Mouse (Mus musculus) liver, embryonic 11.5 days (tissue): ENCODE measurements at regions not wholly inside any gene's neighbourhood (a gene's known extent, or its start where the extent isn't known, plus 50 kb on each side); places are given as distances from the start of the nearest gene placed in this dataset.

Experiments used
- ATAC-seq: fragments of 200-750 bp; cut with Nextera tagmentation; replicated peaks from 2 replicates; pipeline ENCODE4 v1.8.0; 2017; ENCODE audit warnings: moderate number of reproducible peaks, mild to moderate bottlenecking, moderate TSS enrichment, moderate library complexity; ENCODE audit not compliant: low FRiP score
- DNase-seq: peaks from one replicate; pipeline ENCODE4 v3.0.0-alpha.2; 2017; ENCODE audit warnings: low spot score
- H3K27ac ChIP-seq: fragments of 300-500 bp; sonication (generic); 2 replicates; pipeline ENCODE4 v1.5.1; 2014; ENCODE audit warnings: mild to moderate bottlenecking, low read depth, low read length, control low read depth
- H3K27me3 ChIP-seq: fragments of 300-500 bp; sonication (generic); replicated peaks from 2 replicates; pipeline ENCODE4 v1.6.1; 2014; ENCODE audit warnings: low read length, mixed read lengths; ENCODE audit not compliant: control insufficient read depth, insufficient read depth
- H3K36me3 ChIP-seq: fragments of 300-500 bp; sonication (generic); 2 replicates; pipeline ENCODE4 v1.6.1; 2014; ENCODE audit warnings: mild to moderate bottlenecking, low read length, moderate library complexity, mixed read lengths; ENCODE audit not compliant: control insufficient read depth, insufficient read depth
- H3K4me1 ChIP-seq: fragments of 300-500 bp; sonication (generic); replicated peaks from 2 replicates; pipeline ENCODE4 v1.6.1; 2014; ENCODE audit warnings: low read length, mixed read lengths; ENCODE audit not compliant: control insufficient read depth, insufficient read depth
- H3K4me2 ChIP-seq: fragments of 300-500 bp; sonication (generic); 2 replicates; pipeline ENCODE4 v1.6.1; 2014; ENCODE audit warnings: mild to moderate bottlenecking, control low read depth, moderate library complexity
- H3K4me3 ChIP-seq: fragments of 300-500 bp; sonication (generic); 2 replicates; pipeline ENCODE4 v1.5.1; 2014; ENCODE audit warnings: low read depth, low read length, control low read depth
- H3K9ac ChIP-seq: fragments of 300-500 bp; sonication (generic); 2 replicates; pipeline ENCODE4 v1.6.1; 2014; ENCODE audit warnings: low read depth, low read length, control low read depth
- H3K9me3 ChIP-seq: fragments of 300-500 bp; sonication (generic); 2 replicates; pipeline ENCODE4 v1.6.1; 2016; ENCODE audit warnings: low read length, inconsistent platforms, mixed read lengths; ENCODE audit not compliant: control insufficient read depth
- WGBS: fragments of 180-500 bp; shearing (Covaris S2); extraction: QIAGEN DNeasy Blood & Tissue Kit; methylation state at CpG from one replicate; pipeline ENCODE4 v1.1.7; 2014; 5-methylcytosine and 5-hydroxymethylcytosine counted together

- Histone ChIP-seq H3K27me3 (no peaks in the 10 kb centered on the region), H3K9ac (no peak overlapping the region), H3K27ac (no peak overlapping the region), H3K4me1 (no peaks in the 10 kb centered on the region), H3K4me2 (no peak overlapping the region), H3K9me3 (no peaks in the 10 kb centered on the region), H3K4me3 (no peak overlapping the region), H3K36me3 (no peaks in the 10 kb centered on the region)
- ATAC-seq (no peak), DNase-seq (no peak)
- WGBS: 79% methylated on average over 4 of the region's 4 CpGs
Observed at GRCm38 (mm10) chr9:74671356-74671952, 190.3 kb upstream of the Onecut1 start.

- no peak for ATAC-seq
- 86% methylated on average over 7 of the region's 7 CpGs for WGBS
- H3K27me3 ChIP-seq: no peaks in the 10 kb centered on the region
Observed at GRCm38 (mm10) chr9:74672261-74672660, 189.5 kb upstream of the Onecut1 start.

GRCm38 (mm10) chr9:74698229-74698628 is 163.5 kb upstream of the Onecut1 start:
- Histone ChIP-seq H3K27me3 (no peaks in the 10 kb centered on the region), H3K4me1 (no peaks in the 10 kb centered on the region), H3K27ac (no peak overlapping the region), H3K4me3 (no peak overlapping the region), H3K9ac (no peak overlapping the region), H3K36me3 (no peaks in the 10 kb centered on the region), H3K4me2 (no peak overlapping the region), H3K9me3 (no peaks in the 10 kb centered on the region)
- 76% methylated on average over 8 of the region's 8 CpGs for WGBS
- no peak for DNase-seq
- ATAC-seq: no peak

More at GRCm38 (mm10) chr9:74672261-74672660, 189.5 kb upstream of the Onecut1 start:
- Histone ChIP-seq H3K4me2 (no peak overlapping the region), H3K36me3 (no peaks in the 10 kb centered on the region), H3K27ac (no peak overlapping the region), H3K9me3 (no peaks in the 10 kb centered on the region), H3K4me3 (no peak overlapping the region), H3K9ac (no peak overlapping the region), H3K4me1 (no peaks in the 10 kb centered on the region)
- DNase-seq: no peak

GRCm38 (mm10) chr9:74705698-74706097 is 156.0 kb upstream of the Onecut1 start:
- H3K4me2 ChIP-seq: no peak overlapping the region
- H3K4me1 ChIP-seq: no peaks in the 10 kb centered on the region; the same call in 1 of the 2 replicates
- WGBS: 42% methylated on average over 4 of the region's 4 CpGs
- H3K27ac ChIP-seq: no peak overlapping the region
- no peaks in the 10 kb centered on the region for H3K27me3 ChIP-seq
- H3K36me3 ChIP-seq: no peaks in the 10 kb centered on the region
- no peaks in the 10 kb centered on the region for H3K9me3 ChIP-seq
- DNase-seq (no peak), ATAC-seq (no peak)
- no peak overlapping the region for H3K9ac ChIP-seq
- H3K4me3 ChIP-seq: no peak overlapping the region

DNA sequence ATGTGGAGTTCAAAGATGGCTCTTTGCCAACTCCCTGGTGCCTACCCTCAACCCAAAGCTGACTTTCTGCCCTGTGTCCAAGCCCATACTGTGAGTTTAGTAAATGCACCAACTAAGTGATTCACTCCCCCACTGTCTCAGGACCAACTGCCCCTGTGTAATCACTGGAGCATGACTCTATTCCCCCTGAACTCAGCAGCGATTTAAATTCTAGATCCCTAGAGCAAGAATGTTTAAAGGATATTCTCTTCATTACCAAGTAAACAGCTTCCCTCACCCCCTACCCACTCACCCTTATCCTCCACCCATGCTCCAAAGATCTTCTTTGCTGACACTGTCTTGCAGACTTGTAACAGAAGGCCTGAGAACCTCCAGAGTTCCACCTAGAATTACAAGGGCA is 154.1 kb upstream of the Onecut1 start:
- DNase-seq: no peak
- H3K27ac ChIP-seq: no peak overlapping the region
- no peak overlapping the region for H3K9ac ChIP-seq
- no peak for ATAC-seq
- no peaks in the 10 kb centered on the region for H3K36me3 ChIP-seq
- H3K4me2 ChIP-seq: no peak overlapping the region
- no peaks in the 10 kb centered on the region for H3K27me3 ChIP-seq
- H3K4me1 ChIP-seq: no peaks in the 10 kb centered on the region; the same call in 1 of the 2 replicates
- no peaks in the 10 kb centered on the region for H3K9me3 ChIP-seq
- 55% methylated on average over 1 of the region's 1 CpGs for WGBS
- no peak overlapping the region for H3K4me3 ChIP-seq

- H3K9me3 ChIP-seq: no peaks in the 10 kb centered on the region
- no peaks in the 10 kb centered on the region for H3K27me3 ChIP-seq
- no peaks in the 10 kb centered on the region for H3K36me3 ChIP-seq
- ATAC-seq: no peak
- no peak overlapping the region for H3K4me3 ChIP-seq
- no peak overlapping the region for H3K9ac ChIP-seq
- no peak for DNase-seq
- no peak overlapping the region for H3K27ac ChIP-seq
- WGBS: 88% methylated on average over 10 of the region's 10 CpGs
- no peaks in the 10 kb centered on the region; the same call in 1 of the 2 replicates for H3K4me1 ChIP-seq
- no peak overlapping the region for H3K4me2 ChIP-seq
Observed at GRCm38 (mm10) chr9:74711698-74712097, 150.0 kb upstream of the Onecut1 start.

DNA sequence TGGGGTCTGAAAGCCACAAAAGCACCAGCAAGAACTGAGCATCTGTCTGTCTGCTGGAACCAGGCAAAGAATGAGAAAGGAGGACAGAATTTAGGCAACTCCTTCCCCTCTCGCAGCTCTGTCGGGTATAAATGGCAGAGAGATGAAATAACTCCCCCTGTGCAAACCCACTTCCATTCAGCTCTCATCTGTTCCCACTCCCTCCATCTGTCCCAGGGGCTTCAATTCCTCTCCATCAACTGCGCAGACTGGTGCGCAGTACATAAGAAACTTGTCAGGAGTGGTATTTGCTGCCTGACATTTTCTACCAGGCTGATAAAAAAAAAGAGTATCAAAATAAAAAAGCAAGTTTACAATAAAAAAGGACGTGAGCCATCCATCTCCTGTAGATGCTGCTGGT is 129.3 kb upstream of the Onecut1 start:
- no peak overlapping the region for H3K4me3 ChIP-seq
- WGBS: 80% methylated on average over 5 of the region's 5 CpGs

GRCm38 (mm10) chr9:74741949-74742348 is 119.8 kb upstream of the Onecut1 start:
- no peak for ATAC-seq
- H3K4me3 ChIP-seq: no peak overlapping the region
- no peak for DNase-seq
- no peak overlapping the region for H3K27ac ChIP-seq
- no peak overlapping the region for H3K9ac ChIP-seq
- H3K4me2 ChIP-seq: no peak overlapping the region
- WGBS: 92% methylated on average over 2 of the region's 2 CpGs
- no peaks in the 10 kb centered on the region for H3K36me3 ChIP-seq
- no peaks in the 10 kb centered on the region for H3K9me3 ChIP-seq
- no peaks in the 10 kb centered on the region for H3K4me1 ChIP-seq
- no peaks in the 10 kb centered on the region for H3K27me3 ChIP-seq

More for the DNA sequence above, 129.3 kb upstream of the Onecut1 start:
- Histone ChIP-seq H3K36me3 (no peaks in the 10 kb centered on the region), H3K9ac (no peak overlapping the region), H3K9me3 (no peaks in the 10 kb centered on the region), H3K4me2 (no peak overlapping the region), H3K27ac (no peak overlapping the region), H3K27me3 (no peaks in the 10 kb centered on the region), H3K4me1 (no peaks in the 10 kb centered on the region)
- ATAC-seq (no peak), DNase-seq (no peak)

GRCm38 (mm10) chr9:74747886-74748285 is 113.8 kb upstream of the Onecut1 start:
- ATAC-seq: no peak
- Histone ChIP-seq H3K9me3 (no peaks in the 10 kb centered on the region), H3K27ac (no peak overlapping the region), H3K4me2 (no peak overlapping the region), H3K36me3 (no peaks in the 10 kb centered on the region), H3K9ac (no peak overlapping the region), H3K4me1 (no peaks in the 10 kb centered on the region), H3K27me3 (no peaks in the 10 kb centered on the region), H3K4me3 (no peak overlapping the region)
- DNase-seq: no peak
- 75% methylated on average over 7 of the region's 7 CpGs for WGBS
